Mouse (Mus musculus) heart, adult 8-10 months (tissue): ENCODE results near the gene Apaf1. TPM values are rescaled to one million over a fixed set of nuclear protein-coding genes. Genes with fewer than 3 reads are reported as not detected.

Source experiments
- DNase-seq: peaks from one replicate; pipeline ENCODE4 v3.0.0; 2022; ENCODE audit warnings: low spot score
- total RNA-seq, 4 experiments: library from RNA; stranded (reverse); gene quantifications; 2 replicates each; pipeline ENCODE4 v1.2.4; 2022

The Apaf1 gene
- 1 to 10 TPM; 4.3 to 7.4 (median 5.6) TPM for total RNA-seq

DNA sequence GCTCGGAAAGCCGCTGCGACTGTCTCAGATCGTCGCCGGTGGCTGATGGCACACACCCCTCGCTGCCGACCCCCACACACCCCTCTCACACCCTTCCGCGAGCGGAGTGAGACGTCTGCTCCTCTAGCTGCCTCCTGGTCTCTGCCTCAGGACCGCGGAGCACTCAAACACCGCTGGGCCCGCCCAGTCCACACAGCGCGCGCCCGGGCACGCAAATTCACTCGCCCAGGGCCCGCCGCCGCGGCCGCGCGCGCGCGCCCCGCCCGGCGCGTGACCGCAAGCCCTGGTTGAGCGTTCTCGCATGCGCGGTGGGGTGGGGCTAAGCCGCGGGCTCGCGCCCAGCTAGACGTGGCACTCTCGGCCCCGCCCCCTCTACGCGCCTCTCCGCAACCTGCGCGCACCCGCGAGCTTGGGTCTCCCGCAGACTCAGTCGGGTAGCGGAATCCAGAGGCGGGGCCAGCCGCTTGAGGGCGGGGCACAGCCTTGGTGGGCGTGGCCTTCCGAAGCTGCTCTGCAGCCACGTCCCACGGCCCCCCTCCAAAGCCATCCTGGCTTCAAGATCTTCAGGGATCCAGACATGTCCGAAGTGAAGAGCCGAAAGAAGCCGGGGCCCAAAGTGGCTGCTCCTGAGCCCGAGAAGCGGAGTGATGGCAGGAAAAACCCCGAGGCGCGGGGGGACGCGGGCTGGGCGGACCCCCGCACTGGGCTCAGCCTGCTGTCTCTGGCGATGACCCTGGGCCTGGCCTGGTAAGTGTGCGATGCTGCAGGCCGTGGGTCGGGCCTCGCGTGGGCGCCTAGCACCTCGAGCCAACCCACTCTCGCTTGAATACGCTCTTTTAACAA, at the start of gene Apaf1, which contains the start of gene Ikbip:
Gene Apaf1 (minus strand): TSS at position 221 of the 843 bp plus-strand sequence.
Gene Ikbip (plus strand): TSS at position 391 of the 843 bp plus-strand sequence.
- peak; percentile 99 for DNase-seq

- DNase-seq = no peak
Observed at GRCm38 (mm10) chr10:91131565-91131964, 49.0 kb upstream of the Apaf1 start.

DNA sequence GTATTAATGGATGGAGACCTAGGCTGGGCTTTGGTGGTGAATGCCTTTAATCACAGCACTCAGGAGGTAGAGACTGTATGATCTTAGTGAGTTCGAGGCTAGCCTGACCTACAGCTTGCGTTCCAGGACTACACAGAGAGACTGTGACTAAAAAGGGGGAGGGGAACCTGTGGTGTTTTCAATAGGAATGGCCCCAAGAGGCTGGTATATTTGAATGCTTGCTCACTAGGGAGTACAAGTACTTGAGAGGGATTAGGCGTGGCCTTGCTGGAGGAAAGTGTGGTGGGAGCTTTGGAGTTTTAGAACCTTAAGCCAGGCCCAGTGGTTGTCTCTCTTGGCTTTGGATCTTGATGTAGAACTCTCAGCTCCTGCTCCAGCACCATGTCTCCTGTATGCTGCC, 48.2 kb upstream of the Apaf1 start:
- no peak for DNase-seq

GRCm38 (mm10) chr10:91128551-91129160, 46.1 kb upstream of the Apaf1 start:
- no peak for DNase-seq

- DNase-seq = no peak
Observed at GRCm38 (mm10) chr10:91127395-91127794, 44.8 kb upstream of the Apaf1 start.

DNA sequence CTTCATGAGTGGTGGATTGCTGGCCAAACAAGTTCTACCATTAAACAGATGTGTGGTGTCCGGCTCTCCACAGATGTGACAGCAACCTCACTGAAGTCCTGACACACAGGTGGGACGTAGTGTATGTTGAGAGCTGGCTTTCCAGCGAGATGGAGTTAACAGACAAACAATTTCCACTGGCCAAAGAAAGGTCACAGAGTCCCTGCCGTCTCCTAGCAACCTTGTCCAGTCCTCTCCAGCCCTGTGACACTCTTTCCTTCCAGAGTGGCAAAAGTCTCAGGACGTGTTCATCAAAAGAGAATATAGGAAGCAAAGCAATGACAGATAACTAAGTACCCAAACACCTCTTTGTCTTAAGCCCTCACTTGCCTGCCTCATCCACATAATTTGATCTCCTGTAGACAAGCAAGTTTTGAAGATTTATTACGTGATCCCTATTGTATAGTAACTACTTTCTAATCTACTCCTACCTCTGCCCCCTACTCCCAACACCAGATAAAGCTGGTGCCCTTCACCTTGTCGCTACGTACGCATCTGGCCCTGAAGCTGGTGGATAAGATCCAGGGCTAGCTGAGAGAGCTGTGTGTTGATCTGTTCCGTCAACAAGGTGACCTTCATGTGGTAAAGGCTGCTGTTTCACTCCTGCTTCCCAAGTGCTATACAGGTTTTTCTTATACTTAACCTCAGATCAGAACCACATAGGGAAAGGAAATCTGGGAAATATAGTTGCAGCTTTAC, 44.2 kb upstream of the Apaf1 start:
- peak; percentile 12 for DNase-seq

DNA sequence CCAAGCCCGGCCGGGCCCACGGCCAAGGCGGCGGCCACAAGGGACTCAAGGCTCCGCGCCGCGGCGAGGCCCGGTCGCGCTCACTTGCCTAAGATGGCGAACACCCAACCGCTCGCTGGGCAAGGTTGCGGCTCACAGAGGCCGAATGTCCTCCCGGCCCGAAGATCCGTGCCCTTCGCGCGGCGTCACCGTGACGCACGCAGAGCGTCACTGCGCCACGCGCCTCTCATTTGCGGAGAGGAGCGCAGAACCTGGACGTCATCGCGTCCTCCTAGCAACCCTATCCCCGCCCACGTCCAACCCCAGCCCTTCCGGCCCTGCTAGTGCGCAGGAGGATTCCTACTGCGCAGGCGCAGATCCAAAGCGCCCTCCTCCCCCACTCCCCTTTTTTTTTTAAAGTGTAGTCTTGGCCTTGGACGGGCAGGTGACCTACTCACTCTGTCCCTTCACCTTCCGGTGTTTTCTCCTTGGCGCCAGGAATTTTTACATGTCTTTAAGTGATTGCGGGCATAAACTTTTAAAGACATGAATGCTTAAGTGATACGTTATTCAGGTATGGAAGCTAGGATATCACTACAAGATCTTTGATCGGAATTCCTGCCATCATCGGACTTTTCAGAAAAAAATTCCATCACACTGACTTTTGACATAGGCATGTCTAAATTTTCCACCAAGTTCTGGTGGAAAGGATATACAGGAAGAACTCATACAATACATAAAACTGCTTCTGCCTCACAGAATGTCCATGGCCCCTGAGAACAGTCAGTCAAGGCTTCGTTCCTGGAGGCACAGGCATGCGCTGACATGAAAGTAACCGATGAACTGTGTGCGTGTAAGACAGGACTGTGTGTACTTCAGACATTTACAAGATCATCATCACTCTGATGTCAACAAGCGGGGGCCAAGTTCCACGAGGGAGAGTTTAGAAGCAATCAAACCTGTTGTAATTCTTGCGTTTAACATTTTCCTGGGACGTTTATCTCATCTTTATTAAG, 41.6 kb upstream of the Apaf1 start, which contains the start of gene Slc25a3:
Gene Slc25a3 (minus strand): TSS at position 232 of the 995 bp plus-strand sequence.
- DNase-seq = peak; percentile 96

- peak; percentile 26 for DNase-seq
Observed at GRCm38 (mm10) chr10:91123281-91123827, 40.8 kb upstream of the Apaf1 start.

GRCm38 (mm10) chr10:91122646-91123045, 40.1 kb upstream of the Apaf1 start:
- DNase-seq = no peak

DNA sequence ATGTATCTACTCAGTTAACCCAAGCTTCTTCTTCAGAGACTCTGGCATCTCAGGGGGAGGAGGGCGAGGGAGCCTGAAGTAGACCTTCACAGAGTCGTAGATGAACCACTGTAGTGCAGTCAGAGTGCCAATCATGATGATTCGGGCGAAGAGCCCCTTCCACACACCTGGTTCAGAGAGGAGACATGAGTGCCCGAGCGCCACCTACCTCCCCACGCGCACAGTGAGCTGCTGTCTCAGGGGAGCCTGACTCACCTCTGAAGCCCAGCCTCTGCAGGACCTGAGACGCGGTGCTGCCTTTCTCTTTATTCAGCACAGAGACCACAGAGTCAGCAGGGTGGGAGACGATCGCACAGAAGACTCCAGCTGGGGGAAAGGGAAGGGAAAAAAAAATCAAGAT, 34.4 kb upstream of the Apaf1 start:
- DNase-seq = no peak

GRCm38 (mm10) chr10:91109841-91110240, 27.3 kb upstream of the Apaf1 start:
- DNase-seq = no peak

GRCm38 (mm10) chr10:91105981-91106380, 23.4 kb upstream of the Apaf1 start:
- DNase-seq = no peak

GRCm38 (mm10) chr10:91102799-91103590, 20.4 kb upstream of the Apaf1 start:
- no peak for DNase-seq

GRCm38 (mm10) chr10:91101936-91102335, 19.4 kb upstream of the Apaf1 start:
- DNase-seq = no peak

- no peak for DNase-seq
Observed at GRCm38 (mm10) chr10:91100101-91100500, 17.5 kb upstream of the Apaf1 start.

GRCm38 (mm10) chr10:91098056-91098455, 15.5 kb upstream of the Apaf1 start:
- DNase-seq = no peak

DNA sequence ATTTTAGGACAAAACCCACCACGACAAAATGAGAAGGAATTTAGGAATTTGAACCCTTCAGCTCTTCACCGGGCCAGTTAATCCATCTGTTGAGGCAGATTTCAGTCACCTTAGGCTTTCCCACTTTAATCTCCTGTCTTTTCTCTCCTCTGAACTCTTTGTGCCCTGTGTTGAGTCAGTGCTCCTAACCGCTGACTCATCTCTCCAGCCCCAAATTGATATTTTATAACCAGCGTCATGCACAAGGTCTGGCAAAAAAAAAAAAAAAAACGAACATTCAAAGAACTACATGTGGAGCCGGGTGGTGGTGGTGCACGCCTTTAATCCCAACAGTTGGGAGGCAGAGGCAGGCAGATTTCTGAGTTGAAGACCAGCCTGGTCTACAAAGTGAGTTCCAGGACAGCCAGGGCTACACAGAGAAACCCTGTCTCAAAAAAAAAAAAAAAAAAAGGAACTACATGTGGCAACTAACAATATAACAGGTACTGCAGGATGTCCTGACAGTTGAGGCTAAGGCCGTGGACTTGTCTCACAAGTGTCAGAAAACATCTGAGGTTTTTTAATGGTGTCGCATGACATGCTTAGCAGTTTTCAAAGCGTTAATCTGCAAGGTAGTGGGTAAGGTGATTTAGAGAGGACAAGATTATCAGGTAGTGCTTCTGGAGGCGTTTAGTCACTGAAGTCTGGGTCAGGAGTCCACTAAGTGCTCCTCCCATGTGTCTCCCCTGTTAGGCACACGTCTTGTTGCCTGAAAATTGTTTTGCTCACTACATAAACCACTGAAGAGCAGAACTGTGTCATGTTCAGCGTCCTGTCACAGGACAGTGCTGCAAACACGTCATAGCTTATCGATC, 11.9 kb upstream of the Apaf1 start:
- DNase-seq = no peak

- DNase-seq = no peak
Observed at GRCm38 (mm10) chr10:91092812-91093211, 10.2 kb upstream of the Apaf1 start.

- no peak for DNase-seq
Observed at GRCm38 (mm10) chr10:91083393-91083927, 890 bp upstream of the Apaf1 start.
